Mouse (Mus musculus) v-Abl transformed pro-B cells (cell line): ENCODE data around the gene Anapc15.

Experiments
- in situ Hi-C, 2 experiments: fragments of 400-800 bp; cut with MboI; formaldehyde crosslinking; loops; one replicate each; pipeline ENCODE4 v1.15.1; 2025; ENCODE audit not compliant: unreplicated experiment in 2 of 2

The Anapc15 gene

DNA sequence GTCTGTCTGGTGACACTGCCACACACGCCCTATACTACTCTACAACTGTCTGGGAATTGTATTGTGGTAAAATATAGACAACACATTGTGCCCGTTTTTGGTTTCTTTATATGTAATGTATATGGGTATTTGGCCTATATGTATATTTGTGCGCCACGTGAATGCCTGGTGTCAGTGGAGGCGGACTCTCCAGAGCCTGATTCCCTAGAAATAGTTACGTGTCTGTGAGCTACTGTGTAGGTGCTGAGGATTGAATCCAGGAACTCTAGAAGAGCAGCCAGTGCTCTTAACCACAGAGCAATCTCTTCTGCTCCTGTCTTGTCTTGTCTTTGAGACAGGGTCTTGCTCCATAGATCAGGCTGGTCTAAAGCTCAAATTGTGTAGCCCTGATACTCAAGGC lies 22.8 kb downstream of the Anapc15 start:
- in situ Hi-C loops: no loop called here

GRCm38 (mm10) chr7:101888460-101888859 lies 24.9 kb downstream of the Anapc15 start:
- in situ Hi-C loops: no loop called here

GRCm38 (mm10) chr7:101895695-101896094 lies 32.2 kb downstream of the Anapc15 start:
- in situ Hi-C loops: loop anchor here in 1 of 2 experiments (5.0 kb wide), 1 partner anchor 37 kb away; the partner anchor contains the start of genes Lrrc51 and Numa1

DNA sequence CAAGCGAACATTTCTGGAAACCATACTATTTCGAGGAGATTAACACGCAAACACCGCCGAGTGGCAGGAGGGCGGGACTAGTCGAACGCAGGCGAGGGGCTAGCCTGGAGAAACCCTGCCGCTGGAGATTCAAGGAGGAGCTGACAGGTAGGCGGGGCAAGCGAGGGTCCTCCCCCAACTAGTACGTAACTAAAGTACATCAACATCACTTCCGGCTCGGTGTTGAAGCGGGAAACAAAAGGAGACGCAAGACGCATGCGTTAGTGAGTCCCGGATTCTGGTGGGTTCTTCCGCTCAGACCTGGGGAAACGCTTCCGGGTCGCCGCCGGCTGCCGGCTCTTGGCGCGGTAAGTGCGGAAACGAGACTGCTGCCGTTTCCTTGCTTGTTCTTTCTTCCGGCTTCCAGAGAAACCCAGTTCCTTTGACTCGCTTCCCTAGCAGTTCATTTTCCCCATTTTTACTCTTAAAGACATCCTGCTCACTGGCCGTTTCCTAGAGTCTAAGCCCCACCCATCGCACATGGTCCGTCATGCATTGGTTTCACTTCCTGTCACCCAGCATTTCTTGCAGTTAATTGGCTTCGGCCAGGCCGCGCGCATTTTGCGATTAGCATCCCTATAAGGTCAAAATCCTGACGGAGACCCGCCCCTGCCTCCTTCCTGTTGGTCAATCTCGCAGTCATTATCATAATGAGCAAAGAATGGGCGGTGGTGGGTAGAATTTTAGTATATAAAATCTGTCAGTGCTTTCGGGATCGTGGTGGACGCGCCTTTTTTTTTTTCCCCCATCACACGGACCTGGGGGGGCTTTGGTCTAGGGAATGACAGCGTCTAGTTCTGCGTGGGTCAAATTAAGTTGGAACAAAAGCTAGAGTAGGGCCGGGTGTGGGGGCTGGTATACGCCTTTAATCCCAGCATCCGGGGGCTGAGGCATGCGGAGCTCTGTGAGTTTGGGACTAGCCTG lies 32.9 kb downstream of the Anapc15 start:
- in situ Hi-C loops: loop anchor here in 1 of 2 experiments (5.0 kb wide), 1 partner anchor 36 kb away; the partner anchor contains the start of genes Lrrc51 and Numa1

- in situ Hi-C loops: no loop called here
Observed at GRCm38 (mm10) chr7:101900331-101901097, 37.0 kb downstream of the Anapc15 start.

- in situ Hi-C loops: no loop called here
Observed at GRCm38 (mm10) chr7:101901969-101902368, 38.5 kb downstream of the Anapc15 start.

DNA sequence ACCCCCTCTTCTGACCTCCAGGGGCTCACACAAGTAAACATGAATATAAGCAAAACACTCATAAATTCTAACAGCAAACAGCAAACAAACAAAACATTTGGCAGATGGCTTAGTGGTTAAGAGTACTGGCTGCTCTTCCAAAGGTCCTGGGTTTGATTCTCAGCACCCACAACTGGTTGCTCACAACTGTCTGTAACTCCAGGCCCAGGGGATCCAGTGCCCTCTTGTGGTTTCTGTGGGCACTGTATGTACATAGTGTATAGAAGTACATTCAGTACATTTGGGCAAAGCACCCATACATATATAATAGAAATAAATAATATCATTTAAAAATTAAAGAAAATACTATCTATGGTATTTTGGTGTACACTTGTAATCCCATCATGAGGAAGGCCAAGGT lies 39.3 kb downstream of the Anapc15 start:
- in situ Hi-C loops: no loop called here

DNA sequence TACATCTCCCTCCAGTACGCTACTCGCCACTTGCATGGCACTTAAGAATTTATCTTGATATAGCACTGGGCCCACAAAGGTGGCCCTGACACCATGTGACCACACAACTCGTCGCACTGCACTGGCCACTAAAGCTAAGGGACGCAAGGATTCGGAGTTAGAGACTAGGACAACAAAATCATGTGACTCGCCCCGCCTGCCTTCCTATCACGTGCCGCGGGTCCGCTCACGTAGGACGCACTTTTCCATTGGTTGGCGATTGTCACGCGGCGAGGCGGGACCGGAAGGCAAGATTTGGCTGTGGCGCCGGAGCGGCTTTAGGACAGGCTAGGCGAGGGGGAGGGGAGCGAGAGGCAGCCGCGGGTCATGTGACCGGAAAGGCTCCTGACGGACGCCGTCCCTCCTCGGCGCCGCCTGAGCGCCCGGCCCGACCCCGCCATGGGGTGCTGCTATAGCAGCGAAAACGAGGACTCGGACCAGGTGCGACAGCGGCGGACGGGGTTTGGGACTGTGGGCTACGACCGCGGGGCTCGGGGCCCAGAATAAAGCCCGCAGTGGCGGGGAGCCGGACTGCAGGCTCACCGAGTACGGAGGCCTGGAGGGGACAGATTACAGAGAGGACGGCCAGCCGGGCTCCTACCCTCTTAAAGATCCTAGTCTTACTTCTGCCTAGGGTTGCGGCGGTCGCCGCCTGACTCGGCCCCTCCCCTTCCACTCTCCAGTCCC lies 42.2 kb downstream of the Anapc15 start, which contains the start of gene Lamtor1:
TSS of gene Lamtor1 (plus strand) at position 344 of the 726 bp plus-strand sequence.
- in situ Hi-C loops: no loop called here

DNA sequence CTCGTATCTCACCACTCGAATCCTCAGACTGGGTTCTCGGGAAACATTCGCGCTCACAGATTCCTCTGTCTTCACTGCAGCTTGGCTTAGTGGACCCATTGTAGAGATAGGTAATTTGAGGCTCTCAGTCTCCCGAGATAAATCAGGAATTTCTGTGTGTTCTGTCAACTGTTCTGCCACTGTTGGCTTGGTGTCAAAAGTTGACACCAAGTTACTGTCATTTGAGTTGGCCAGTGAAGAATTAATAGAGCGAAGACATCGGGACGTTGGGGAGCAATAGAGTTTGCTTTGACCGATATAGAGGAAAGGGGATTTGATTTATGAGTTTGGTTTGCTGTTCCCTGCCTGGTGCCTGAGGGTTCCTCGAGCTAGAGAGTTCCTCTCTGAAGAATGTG lies 42.8 kb downstream of the Anapc15 start, which contains the start of gene Tomt:
TSS of gene Tomt (minus strand) at position 73 of the 395 bp plus-strand sequence.
- in situ Hi-C loops: no loop called here

DNA sequence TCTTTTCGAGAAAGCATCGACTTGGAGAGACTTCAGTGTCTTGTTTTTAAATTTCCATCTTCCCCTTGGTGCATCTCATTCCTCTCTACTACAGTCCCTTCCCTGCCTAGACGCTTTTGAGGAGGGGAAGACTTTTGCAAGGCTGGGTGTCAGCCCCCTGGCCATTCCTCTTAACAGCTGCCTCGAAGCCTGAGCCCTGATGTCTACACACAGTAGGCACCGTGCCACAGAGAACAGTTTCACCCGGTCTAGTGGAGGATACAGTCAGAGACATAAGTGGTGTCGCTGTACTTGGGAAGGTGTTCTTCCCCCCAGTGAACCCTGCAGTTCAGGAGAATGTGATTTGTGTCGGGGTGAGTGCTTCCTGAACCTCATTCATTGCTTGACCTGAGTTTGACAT lies 43.2 kb downstream of the Anapc15 start:
- in situ Hi-C loops: no loop called here

DNA sequence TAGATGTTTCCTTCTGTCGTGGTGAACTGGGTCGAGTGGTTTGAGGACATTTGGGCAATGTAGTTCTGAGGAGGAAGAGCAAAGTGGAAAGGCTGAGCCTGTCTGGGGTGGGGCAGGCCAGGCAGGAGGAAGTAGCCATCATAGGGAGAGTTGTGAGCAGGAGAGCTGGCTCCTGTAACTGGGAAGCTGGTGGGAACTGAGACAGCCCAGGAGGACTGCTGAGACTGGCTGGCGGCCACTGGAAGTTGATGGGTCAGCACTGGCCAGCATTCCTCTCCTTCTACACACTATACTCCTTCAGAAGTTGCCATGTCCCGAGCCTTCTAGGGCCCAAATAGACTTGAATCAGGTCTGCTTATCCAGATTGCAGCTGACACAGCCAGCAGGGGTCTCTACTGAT lies 44.9 kb downstream of the Anapc15 start:
- in situ Hi-C loops: no loop called here

GRCm38 (mm10) chr7:101910138-101910537 lies 46.6 kb downstream of the Anapc15 start:
- in situ Hi-C loops: loop anchor here (10.0 kb wide), 2 partner anchors 95 to 235 kb away; no protein-coding TSS in a partner anchor

DNA sequence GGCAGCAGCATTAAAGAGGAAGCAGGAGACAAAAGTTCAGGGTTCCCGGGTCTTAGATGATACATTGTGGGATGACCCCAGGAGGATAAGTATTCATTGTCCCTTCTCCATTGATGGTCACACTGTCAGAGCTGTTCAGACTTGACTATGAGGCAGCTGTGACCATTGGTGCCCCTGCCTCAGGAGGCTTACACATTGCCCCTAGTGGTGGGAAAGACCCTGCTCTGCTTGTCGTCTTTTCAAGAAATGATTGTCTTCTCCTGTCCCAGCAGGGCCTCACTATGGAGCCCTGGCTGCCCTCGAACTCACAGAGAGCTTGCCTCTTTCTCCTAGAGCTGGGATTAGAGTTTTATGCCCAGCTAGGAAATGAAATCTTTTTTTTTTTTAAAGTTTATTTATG lies 48.5 kb downstream of the Anapc15 start:
- in situ Hi-C loops: loop anchor here (10.0 kb wide), 2 partner anchors 93 to 237 kb away; no protein-coding TSS in a partner anchor

DNA sequence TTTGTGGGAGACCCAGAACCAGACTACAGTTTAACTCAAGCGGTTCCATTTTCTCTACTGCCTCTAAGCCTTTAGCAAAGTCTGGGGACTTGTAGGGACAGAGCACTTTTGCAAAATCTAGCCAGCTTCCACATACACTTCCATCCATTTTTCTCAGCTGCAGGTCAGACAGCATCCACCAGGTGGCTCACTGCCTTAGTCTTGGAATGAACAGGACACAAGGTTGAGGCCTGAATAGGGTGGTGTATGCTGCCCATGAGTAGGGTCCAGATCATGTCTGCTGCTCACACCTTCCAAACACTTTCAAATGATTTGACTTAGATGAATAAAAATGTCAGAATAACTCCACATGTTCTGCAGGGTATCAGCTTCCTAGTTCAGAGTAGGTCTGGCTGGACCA lies 54.6 kb downstream of the Anapc15 start:
- in situ Hi-C loops: loop anchor here (5.0 to 10.0 kb wide), 5 partner anchors 87 to 243 kb away; partner anchors contain the start of gene Trpc2 (in 1 of the 2)

GRCm38 (mm10) chr7:101925892-101926291 lies 62.4 kb downstream of the Anapc15 start:
- in situ Hi-C loops: loop anchor here in 1 of 2 experiments (10.0 kb wide), 1 partner anchor 49 kb away; no protein-coding TSS in a partner anchor

DNA sequence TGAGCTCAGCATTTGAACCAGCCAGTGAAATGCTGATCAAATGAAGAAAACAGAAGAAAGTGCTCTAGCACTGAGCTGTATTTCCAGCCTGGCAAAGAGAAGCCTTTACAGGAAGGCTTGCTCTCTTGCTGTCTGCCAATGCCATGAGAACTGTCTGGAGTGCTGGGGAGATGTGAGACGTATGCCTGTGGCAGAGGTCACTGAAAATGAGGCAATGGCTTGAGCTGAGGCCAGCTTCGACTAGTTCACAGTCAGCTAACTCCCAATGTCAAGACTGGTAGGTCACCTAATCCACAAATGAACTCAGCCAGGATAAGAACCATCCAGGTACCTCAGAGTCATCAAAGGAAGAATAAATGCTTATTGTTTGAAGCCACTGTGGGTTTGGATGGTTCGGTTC lies 64.6 kb downstream of the Anapc15 start:
- in situ Hi-C loops: loop anchor here in 1 of 2 experiments (10.0 kb wide), 1 partner anchor 47 kb away; no protein-coding TSS in a partner anchor

- in situ Hi-C loops: loop anchor here (5.0 kb wide), 2 partner anchors 35 kb away; no protein-coding TSS in a partner anchor
Observed at GRCm38 (mm10) chr7:101932551-101932950, 69.0 kb downstream of the Anapc15 start.

DNA sequence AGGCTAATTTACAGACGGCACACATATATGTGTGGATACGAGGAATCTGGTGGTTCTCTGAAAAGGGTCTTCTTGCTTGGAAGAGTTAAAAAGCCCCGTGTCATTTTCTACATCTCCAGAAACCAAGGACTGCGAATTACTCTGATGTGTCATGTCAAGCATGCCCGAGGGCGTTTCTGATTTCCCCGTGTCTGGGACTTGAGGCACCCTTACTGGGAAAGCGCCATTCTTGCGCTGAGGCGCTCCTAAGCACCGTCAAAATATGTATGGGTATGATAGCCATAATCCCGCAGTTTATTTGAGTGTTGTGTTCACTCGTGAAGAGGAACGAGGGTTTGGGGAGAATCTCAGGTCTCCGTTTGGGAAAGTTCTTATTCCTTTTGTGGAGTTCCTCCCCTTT lies 69.8 kb downstream of the Anapc15 start:
- in situ Hi-C loops: loop anchor here (5.0 kb wide), 2 partner anchors 34 to 36 kb away; no protein-coding TSS in a partner anchor

DNA sequence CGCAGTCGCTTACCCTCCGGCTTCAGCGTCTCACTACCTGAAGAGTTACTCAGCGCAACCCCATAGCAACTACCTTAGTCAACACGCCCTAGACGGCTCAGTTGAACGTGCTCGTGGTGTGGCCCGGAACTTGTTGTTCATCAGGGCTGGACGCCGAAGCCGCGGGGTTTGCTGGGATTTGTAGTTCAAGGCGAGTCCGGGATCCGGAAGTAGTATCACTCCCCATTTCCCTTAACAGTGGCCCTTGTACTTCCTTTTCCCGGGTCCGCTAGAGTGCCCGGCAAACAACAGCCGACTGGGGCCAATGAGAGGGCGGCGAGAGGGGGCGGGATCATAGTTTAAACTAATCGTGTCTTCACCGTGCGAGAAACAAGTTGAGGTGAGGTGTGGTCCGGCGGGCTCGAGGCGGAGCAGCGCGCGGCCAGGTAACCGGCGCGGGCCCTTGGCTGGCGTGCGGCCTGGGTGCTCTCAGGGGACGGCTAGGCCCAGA lies 70.3 kb downstream of the Anapc15 start, which contains the start of the genes Lrrc51 and Numa1:
TSS of gene Lrrc51 (minus strand) at position 145 of the 490 bp plus-strand sequence.
TSS of gene Numa1 (plus strand) at position 361 of the 490 bp plus-strand sequence.
- in situ Hi-C loops: loop anchor here (5.0 kb wide), 2 partner anchors 34 to 36 kb away; no protein-coding TSS in a partner anchor
